Mouse (Mus musculus): ENCODE measurements around the gene March2. TPM values are rescaled to one million over a fixed set of nuclear protein-coding genes. Genes with fewer than 3 reads are reported as not detected.

Gene March2
- polyA plus RNA-seq (2012), result 16.8 and 20.2 TPM in 2 replicates

GRCm38 (mm10) chr17:33718384-33718881 is at the start of gene March2:
Gene March2, minus strand, starts transcription at chr17:33718670.

GRCm38 (mm10) chr17:33760255-33761165 is 42.0 kb upstream of the March2 start, which contains the start of gene Rab11b:
Gene Rab11b, minus strand, starts transcription at chr17:33760530.

GRCm38 (mm10) chr17:33686760-33687159 is 31.7 kb downstream of the March2 start, which contains the start of gene Hnrnpm:
Gene Hnrnpm, minus strand, starts transcription at chr17:33686860.

GRCm38 (mm10) chr17:33637516-33638276 is 80.8 kb downstream of the March2 start, which contains the start of gene Pram1:
Gene Pram1, plus strand, starts transcription at chr17:33638056.

Other genes starting within 250 kb of the March2 start
- 56.2 and 68.3 TPM in 2 replicates for gene Adamts10, start 194.5 kb downstream of the March2 start, polyA plus RNA-seq (2012)
- 27.5 and 42.2 TPM in 2 replicates for gene Myo1f, start 163.0 kb downstream of the March2 start, polyA plus RNA-seq (2012)
- 130 and 136 TPM in 2 replicates for gene Zfp414, start 89.6 kb downstream of the March2 start, polyA plus RNA-seq (2012)
- gene Pram1, start 80.6 kb downstream of the March2 start, polyA plus RNA-seq (2012), result 14.0 and 31.9 TPM in 2 replicates
- gene Hnrnpm, start 31.8 kb downstream of the March2 start, polyA plus RNA-seq (2012), result 1,164 and 1,714 TPM in 2 replicates
- 161 and 162 TPM in 2 replicates for gene Rab11b, start 41.9 kb upstream of the March2 start, polyA plus RNA-seq (2012)
- gene Angptl4, start 63.2 kb upstream of the March2 start, polyA plus RNA-seq (2012), result 4.6 and 5.9 TPM in 2 replicates
- 2.8 and 2.9 TPM in 2 replicates for gene Kank3, start 91.8 kb upstream of the March2 start, polyA plus RNA-seq (2012)
- gene Rps28, start 105.9 kb upstream of the March2 start, polyA plus RNA-seq (2012), result 7,027 and 8,316 TPM in 2 replicates
- 544 and 641 TPM in 2 replicates for gene Ndufa7, start 105.9 kb upstream of the March2 start, polyA plus RNA-seq (2012)
- 21.7 and 28.1 TPM in 2 replicates for gene Cd320, start 124.4 kb upstream of the March2 start, polyA plus RNA-seq (2012)
- not detected in 2 replicates for gene Gm7029, start 155.2 kb upstream of the March2 start, polyA plus RNA-seq (2012)
- 46.4 and 49.9 TPM in 2 replicates for gene Kifc1, start 172.0 kb upstream of the March2 start, polyA plus RNA-seq (2012)
- 0.67 and 1.0 TPM in 2 replicates for gene Platr17, start 186.5 kb upstream of the March2 start, polyA plus RNA-seq (2012)
- 45.6 and 53.3 TPM in 2 replicates for gene Daxx, start 190.7 kb upstream of the March2 start, polyA plus RNA-seq (2012)
- gene Tapbp, start 197.2 kb upstream of the March2 start, polyA plus RNA-seq (2012), result 748 and 750 TPM in 2 replicates
- 54.2 and 58.7 TPM in 2 replicates for gene Zbtb22, start 197.2 kb upstream of the March2 start, polyA plus RNA-seq (2012)
- gene Rgl2, start 210.9 kb upstream of the March2 start, polyA plus RNA-seq (2012), result 300 and 303 TPM in 2 replicates
- gene Pfdn6, start 221.7 kb upstream of the March2 start, polyA plus RNA-seq (2012), result 332 and 390 TPM in 2 replicates
- 131 and 141 TPM in 2 replicates for gene Wdr46, start 222.0 kb upstream of the March2 start, polyA plus RNA-seq (2012)
- 12.5 and 21.8 TPM in 2 replicates for gene B3galt4, start 232.8 kb upstream of the March2 start, polyA plus RNA-seq (2012)
- 45.7 and 47.0 TPM in 2 replicates for gene Vps52, start 237.1 kb upstream of the March2 start, polyA plus RNA-seq (2012)
- gene Rps18, start 237.3 kb upstream of the March2 start, polyA plus RNA-seq (2012), result 788 and 958 TPM in 2 replicates

All from megakaryocyte-erythroid progenitor cell, adult 5 weeks (primary cell).